Mouse (Mus musculus) intestine, postnatal 0 days (tissue): ENCODE data around the gene Dscam. TPM values are rescaled to one million over a fixed set of nuclear protein-coding genes. Genes with fewer than 3 reads are reported as not detected.

Experiments
- ATAC-seq: fragments of 200-750 bp; cut with Nextera tagmentation; 2 replicates; pipeline ENCODE4 v1.8.0; 2017; ENCODE audit warnings: mild to moderate bottlenecking, moderate TSS enrichment, moderate library complexity
- H3K27ac ChIP-seq: fragments of 300-500 bp; sonication (generic); 2 replicates; pipeline ENCODE4 v1.5.1; 2014; ENCODE audit warnings: mild to moderate bottlenecking, low read depth, low read length, moderate library complexity
- H3K27me3 ChIP-seq: fragments of 300-500 bp; sonication (generic); replicated peaks from 2 replicates; pipeline ENCODE4 v1.6.1; 2014; ENCODE audit warnings: low read length, mixed read lengths; ENCODE audit not compliant: control insufficient read depth, insufficient read depth
- H3K36me3 ChIP-seq: fragments of 300-500 bp; sonication (generic); 2 replicates; pipeline ENCODE4 v1.6.1; 2014; ENCODE audit warnings: mild to moderate bottlenecking, moderate library complexity; ENCODE audit not compliant: control insufficient read depth, insufficient read depth
- H3K4me1 ChIP-seq: fragments of 300-500 bp; sonication (generic); replicated peaks from 2 replicates; pipeline ENCODE4 v1.6.1; 2014; ENCODE audit warnings: antibody characterized with exemption, low read length, mixed read lengths; ENCODE audit not compliant: control insufficient read depth, insufficient read depth
- H3K4me2 ChIP-seq: fragments of 300-500 bp; sonication (generic); replicated peaks from 2 replicates; pipeline ENCODE4 v1.6.1; 2014; ENCODE audit warnings: low read depth, mild to moderate bottlenecking, moderate library complexity
- H3K4me3 ChIP-seq: fragments of 300-500 bp; sonication (generic); 2 replicates; pipeline ENCODE4 v1.5.1; 2014; ENCODE audit warnings: low read depth, low read length
- H3K9ac ChIP-seq: fragments of 300-500 bp; sonication (generic); 2 replicates; pipeline ENCODE4 v1.6.1; 2014; ENCODE audit warnings: mild to moderate bottlenecking, low read depth, low read length
- H3K9me3 ChIP-seq: fragments of 300-500 bp; sonication (generic); 2 replicates; pipeline ENCODE4 v1.6.1; 2016; ENCODE audit warnings: mixed run types; ENCODE audit not compliant: control insufficient read depth
- CTCF ChIP-seq: sonication (generic); IDR thresholded peaks from 2 replicates; pipeline ENCODE4 v1.5.1; 2016; ENCODE audit warnings: low read depth, mild to moderate bottlenecking, control low read depth, antibody characterized with exemption, moderate library complexity
- WGBS: fragments of 180-500 bp; shearing (Covaris S2); extraction: QIAGEN DNeasy Blood & Tissue Kit; methylation state at CpG from one replicate; pipeline ENCODE4 v1.1.7; 2014; 5-methylcytosine and 5-hydroxymethylcytosine counted together
- polyA plus RNA-seq: library from polyadenylated mRNA; unstranded; fragments of >200 nt; fragmentation: Nextera tagmentation; extraction: Ambion mirVana; gene quantifications from 2 replicates; pipeline ENCODE4 v1.2.1, GENCODE M21; 2015

Dscam gene
- polyA plus RNA-seq, 1 experiment from 2014 or later, result 0.25 TPM

GRCm38 (mm10) chr16:96559796-96560195, 610.8 kb downstream of the Dscam start:
- no peak overlapping the region for H3K9ac ChIP-seq

GRCm38 (mm10) chr16:96558341-96558740, 612.2 kb downstream of the Dscam start:
- ATAC-seq, result no peak
- no peaks in the 10 kb centered on the region for H3K4me1 ChIP-seq
- H3K27me3 ChIP-seq, result no peaks in the 10 kb centered on the region
- 93% methylated on average over 1 of the region's 1 CpGs for WGBS
- H3K4me3 ChIP-seq, result no peak overlapping the region
- H3K27ac ChIP-seq, result no peak overlapping the region
- H3K9me3 ChIP-seq, result no peaks in the 10 kb centered on the region
- TF ChIP-seq CTCF, result no peak
- no peak overlapping the region for H3K9ac ChIP-seq
- H3K4me2 ChIP-seq, result no peak overlapping the region
- H3K36me3 ChIP-seq, result no peaks in the 10 kb centered on the region

More at GRCm38 (mm10) chr16:96559796-96560195, 610.8 kb downstream of the Dscam start:
- no peak for ATAC-seq
- no peak for TF ChIP-seq CTCF
- Histone ChIP-seq H3K4me3 (no peak overlapping the region), H3K36me3 (no peaks in the 10 kb centered on the region), H3K4me2 (no peak overlapping the region), H3K27ac (no peak overlapping the region), H3K27me3 (no peaks in the 10 kb centered on the region), H3K9me3 (no peaks in the 10 kb centered on the region), H3K4me1 (no peaks in the 10 kb centered on the region)

- WGBS, result 71% methylated on average over 3 of the region's 3 CpGs
- H3K9ac ChIP-seq, result no peak overlapping the region
- H3K9me3 ChIP-seq, result no peaks in the 10 kb centered on the region
- no peak overlapping the region for H3K4me3 ChIP-seq
- no peak for TF ChIP-seq CTCF
- no peaks in the 10 kb centered on the region for H3K27me3 ChIP-seq
- ATAC-seq, result no peak
- H3K27ac ChIP-seq, result no peak overlapping the region
- H3K4me2 ChIP-seq, result no peak overlapping the region
- H3K36me3 ChIP-seq, result no peaks in the 10 kb centered on the region
- H3K4me1 ChIP-seq, result no peaks in the 10 kb centered on the region
Observed at GRCm38 (mm10) chr16:96556621-96557020, 613.9 kb downstream of the Dscam start.

GRCm38 (mm10) chr16:96555412-96555811, 615.1 kb downstream of the Dscam start:
- WGBS, result 72% methylated on average over 4 of the region's 4 CpGs
- no peak overlapping the region for H3K4me3 ChIP-seq

GRCm38 (mm10) chr16:96552680-96553079, 617.9 kb downstream of the Dscam start:
- Histone ChIP-seq H3K4me3 (no peak overlapping the region), H3K27me3 (no peaks in the 10 kb centered on the region), H3K27ac (no peak overlapping the region), H3K4me2 (no peak overlapping the region), H3K9me3 (no peaks in the 10 kb centered on the region), H3K4me1 (no peaks in the 10 kb centered on the region), H3K9ac (no peak overlapping the region), H3K36me3 (no peaks in the 10 kb centered on the region)
- no peak for ATAC-seq
- WGBS, result 80% methylated on average over 2 of the region's 2 CpGs
- TF ChIP-seq CTCF, result no peak

More at GRCm38 (mm10) chr16:96555412-96555811, 615.1 kb downstream of the Dscam start:
- Histone ChIP-seq H3K27me3 (no peaks in the 10 kb centered on the region), H3K4me2 (no peak overlapping the region), H3K9me3 (no peaks in the 10 kb centered on the region), H3K4me1 (no peaks in the 10 kb centered on the region), H3K9ac (no peak overlapping the region), H3K36me3 (no peaks in the 10 kb centered on the region), H3K27ac (no peak overlapping the region)
- ATAC-seq, result no peak
- TF ChIP-seq CTCF, result no peak

- TF ChIP-seq CTCF, result no peak
- no peak overlapping the region for H3K4me2 ChIP-seq
- no peak for ATAC-seq
- H3K9me3 ChIP-seq, result no peaks in the 10 kb centered on the region
- H3K36me3 ChIP-seq, result no peaks in the 10 kb centered on the region
- H3K27ac ChIP-seq, result no peak overlapping the region
- 78% methylated on average over 2 of the region's 2 CpGs for WGBS
- H3K27me3 ChIP-seq, result no peaks in the 10 kb centered on the region
- H3K9ac ChIP-seq, result no peak overlapping the region
- no peaks in the 10 kb centered on the region for H3K4me1 ChIP-seq
- H3K4me3 ChIP-seq, result no peak overlapping the region
Observed at GRCm38 (mm10) chr16:96541056-96541455, 629.5 kb downstream of the Dscam start.

Other genes with a start within 250 kb of the Dscam start
- gene Bace2, start 186.0 kb upstream of the Dscam start, polyA plus RNA-seq, result 15.6 and 17.8 TPM in 2 replicates